Mouse (Mus musculus): ENCODE data around the gene Nrxn2. TPM values are rescaled to one million over a fixed set of nuclear protein-coding genes. Genes with fewer than 3 reads are reported as not detected.

The Nrxn2 gene
- polyA plus RNA-seq, 1 experiment from 2014 or later, result 0.77 TPM

DNA sequence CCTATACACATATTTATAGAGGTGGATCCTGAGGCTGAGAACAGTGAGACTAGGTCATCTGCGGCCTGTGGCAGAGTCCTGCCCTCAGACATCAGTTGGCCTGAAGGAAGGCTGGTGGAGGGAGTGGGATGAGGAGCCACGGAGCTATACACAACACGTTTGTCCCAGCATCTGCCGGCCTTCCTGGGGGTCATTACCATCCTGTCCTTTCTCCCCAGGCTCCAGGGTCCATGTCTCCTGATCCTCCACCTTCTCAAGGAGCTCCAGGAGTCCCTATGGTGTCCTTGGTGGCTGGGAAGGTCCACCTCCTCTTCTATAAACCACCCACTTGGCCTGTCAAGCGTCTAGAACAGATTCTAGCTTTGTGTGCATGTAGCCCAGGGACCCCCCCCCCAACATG, 129.3 kb downstream of the Nrxn2 start:
- Histone ChIP-seq H3K36me3 (ENCODE audit: control insufficient read depth, insufficient read depth) (no peaks in the 10 kb centered on the region), H3K4me3 (ENCODE audit: low read length) (no peak overlapping the region), H3K27ac (ENCODE audit: low read length) (no peak overlapping the region), H3K27me3 (ENCODE audit: control insufficient read depth, insufficient read depth, low read length) (no peaks in the 10 kb centered on the region), H3K4me1 (ENCODE audit: control insufficient read depth, insufficient read depth, low read length) (no peaks in the 10 kb centered on the region), H3K9ac (ENCODE audit: low read length) (no peak overlapping the region), H3K4me2 (ENCODE audit: low read depth, low read length) (no peak overlapping the region), H3K9me3 (replicated peaks; ENCODE audit: control insufficient read depth, low read length) (no peaks in the 10 kb centered on the region)
- WGBS, result 67% methylated on average over 5 of the region's 5 CpGs
- ATAC-seq (replicated peaks; ENCODE audit: extremely low read depth, insufficient read depth, low FRiP score), result no peak

DNA sequence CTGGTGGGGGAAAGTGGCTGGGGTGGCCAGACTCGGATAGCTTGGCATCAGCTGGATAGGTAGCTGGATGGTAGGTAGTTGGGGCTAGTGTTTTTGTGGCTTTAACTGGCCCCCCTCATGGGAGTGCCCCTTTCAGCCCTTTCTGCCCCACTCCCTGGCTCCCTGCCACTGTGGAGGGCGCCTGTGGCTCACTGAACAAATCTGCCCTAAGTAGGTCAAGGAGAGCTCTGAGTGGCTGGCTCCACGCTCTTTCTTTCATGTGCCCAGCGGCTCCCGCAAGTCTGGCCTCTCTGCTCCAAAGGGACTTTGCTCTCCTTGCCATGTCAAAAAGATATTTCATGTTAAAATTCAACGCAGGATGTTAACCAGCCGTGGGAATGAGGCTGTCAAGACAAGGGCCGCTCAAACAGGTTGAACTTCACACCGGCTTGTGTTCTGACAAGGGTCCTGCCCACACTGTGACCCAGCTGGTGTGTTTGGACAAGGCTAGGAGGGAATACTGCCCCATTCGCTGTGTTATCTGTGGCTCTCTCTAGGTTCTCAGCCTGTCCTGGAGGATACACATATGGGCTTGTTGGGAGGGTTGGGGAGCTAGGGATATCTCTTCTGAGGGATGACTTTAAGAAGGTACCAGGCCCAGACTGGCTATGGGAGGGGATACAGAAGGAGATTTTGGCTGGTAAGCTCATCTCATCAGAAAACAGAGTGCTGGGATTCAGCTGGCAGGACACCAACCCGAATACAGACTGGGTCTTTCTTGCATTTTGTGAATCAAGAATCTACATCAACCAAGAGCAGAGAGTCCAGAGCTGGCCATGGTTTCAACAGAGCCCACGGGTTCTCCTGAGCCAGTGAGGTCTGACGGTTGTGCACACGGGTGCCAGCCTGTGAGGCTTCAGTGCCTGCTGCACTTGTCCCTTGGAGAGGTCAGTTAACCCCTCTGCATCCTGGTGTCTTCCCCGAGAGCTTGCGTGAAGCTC, 130.2 kb downstream of the Nrxn2 start:
- H3K4me3 ChIP-seq (ENCODE audit: low read length), result no peak overlapping the region
- 55% methylated on average over 16 of the region's 16 CpGs for WGBS
- H3K4me1 ChIP-seq (ENCODE audit: control insufficient read depth, insufficient read depth, low read length), result no peaks in the 10 kb centered on the region
- no peaks in the 10 kb centered on the region for H3K9me3 ChIP-seq (replicated peaks; ENCODE audit: control insufficient read depth, low read length)
- no peak overlapping the region for H3K4me2 ChIP-seq (ENCODE audit: low read depth, low read length)
- no peak overlapping the region for H3K27ac ChIP-seq (ENCODE audit: low read length)
- H3K27me3 ChIP-seq (ENCODE audit: control insufficient read depth, insufficient read depth, low read length), result no peaks in the 10 kb centered on the region
- H3K36me3 ChIP-seq (ENCODE audit: control insufficient read depth, insufficient read depth), result no peaks in the 10 kb centered on the region
- no peak for ATAC-seq (replicated peaks; ENCODE audit: extremely low read depth, insufficient read depth, low FRiP score)
- H3K9ac ChIP-seq (ENCODE audit: low read length), result no peak overlapping the region

DNA sequence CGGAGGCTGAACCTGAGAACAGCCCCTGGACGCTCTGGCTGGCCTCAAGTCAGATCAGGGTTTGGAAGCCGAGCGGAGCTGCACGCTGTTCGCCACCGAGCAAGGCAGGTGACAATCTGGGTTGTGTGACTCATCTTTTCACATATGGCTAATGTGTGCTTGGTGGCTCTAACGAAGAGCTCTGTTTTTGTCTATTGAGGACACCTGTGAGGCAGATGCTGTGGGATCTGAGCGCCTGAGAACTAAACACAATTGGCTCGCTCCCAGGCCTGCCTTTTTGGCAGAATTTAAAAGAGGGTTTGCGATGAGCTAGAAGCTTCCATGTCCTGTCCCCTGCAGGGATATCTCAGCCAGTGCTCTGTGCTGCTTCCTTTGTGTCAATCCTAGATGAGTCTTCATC, 131.0 kb downstream of the Nrxn2 start:
- no peak overlapping the region for H3K4me3 ChIP-seq (ENCODE audit: low read length)
- H3K27ac ChIP-seq (ENCODE audit: low read length), result no peak overlapping the region
- no peaks in the 10 kb centered on the region for H3K27me3 ChIP-seq (ENCODE audit: control insufficient read depth, insufficient read depth, low read length)
- 79% methylated on average over 11 of the region's 11 CpGs for WGBS
- no peak overlapping the region for H3K9ac ChIP-seq (ENCODE audit: low read length)
- H3K36me3 ChIP-seq (ENCODE audit: control insufficient read depth, insufficient read depth), result no peaks in the 10 kb centered on the region
- ATAC-seq (replicated peaks; ENCODE audit: extremely low read depth, insufficient read depth, low FRiP score), result no peak
- H3K4me1 ChIP-seq (ENCODE audit: control insufficient read depth, insufficient read depth, low read length), result no peaks in the 10 kb centered on the region
- H3K4me2 ChIP-seq (ENCODE audit: low read depth, low read length), result no peak overlapping the region
- no peaks in the 10 kb centered on the region for H3K9me3 ChIP-seq (replicated peaks; ENCODE audit: control insufficient read depth, low read length)

DNA sequence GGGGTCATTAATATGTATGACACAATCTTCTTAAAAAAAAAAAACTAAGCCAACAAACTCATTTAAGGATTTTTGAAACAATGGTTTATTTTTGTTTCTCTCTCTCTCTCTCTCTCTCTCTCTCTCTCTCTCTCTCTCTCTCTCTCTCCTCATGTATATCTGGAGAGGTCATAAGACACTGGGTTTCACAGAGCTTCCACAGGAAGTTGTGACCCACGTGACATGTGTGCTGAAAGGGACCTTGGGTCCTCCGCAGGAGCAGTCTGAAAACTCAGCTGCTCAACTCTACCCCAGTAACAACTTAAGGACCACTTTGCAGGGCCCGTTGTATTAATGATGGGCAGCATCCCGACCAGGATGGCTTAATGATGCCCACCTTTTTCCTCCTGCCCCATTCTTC, 132.7 kb downstream of the Nrxn2 start:
- Histone ChIP-seq H3K9ac (ENCODE audit: low read length) (no peak overlapping the region), H3K9me3 (replicated peaks; ENCODE audit: control insufficient read depth, low read length) (no peaks in the 10 kb centered on the region), H3K27me3 (ENCODE audit: control insufficient read depth, insufficient read depth, low read length) (no peaks in the 10 kb centered on the region), H3K4me1 (ENCODE audit: control insufficient read depth, insufficient read depth, low read length) (no peaks in the 10 kb centered on the region), H3K4me2 (ENCODE audit: low read depth, low read length) (no peak overlapping the region), H3K27ac (ENCODE audit: low read length) (no peak overlapping the region), H3K36me3 (ENCODE audit: control insufficient read depth, insufficient read depth) (no peaks in the 10 kb centered on the region), H3K4me3 (ENCODE audit: low read length) (no peak overlapping the region)
- no peak for ATAC-seq (replicated peaks; ENCODE audit: extremely low read depth, insufficient read depth, low FRiP score)
- 58% methylated on average over 4 of the region's 4 CpGs for WGBS

DNA sequence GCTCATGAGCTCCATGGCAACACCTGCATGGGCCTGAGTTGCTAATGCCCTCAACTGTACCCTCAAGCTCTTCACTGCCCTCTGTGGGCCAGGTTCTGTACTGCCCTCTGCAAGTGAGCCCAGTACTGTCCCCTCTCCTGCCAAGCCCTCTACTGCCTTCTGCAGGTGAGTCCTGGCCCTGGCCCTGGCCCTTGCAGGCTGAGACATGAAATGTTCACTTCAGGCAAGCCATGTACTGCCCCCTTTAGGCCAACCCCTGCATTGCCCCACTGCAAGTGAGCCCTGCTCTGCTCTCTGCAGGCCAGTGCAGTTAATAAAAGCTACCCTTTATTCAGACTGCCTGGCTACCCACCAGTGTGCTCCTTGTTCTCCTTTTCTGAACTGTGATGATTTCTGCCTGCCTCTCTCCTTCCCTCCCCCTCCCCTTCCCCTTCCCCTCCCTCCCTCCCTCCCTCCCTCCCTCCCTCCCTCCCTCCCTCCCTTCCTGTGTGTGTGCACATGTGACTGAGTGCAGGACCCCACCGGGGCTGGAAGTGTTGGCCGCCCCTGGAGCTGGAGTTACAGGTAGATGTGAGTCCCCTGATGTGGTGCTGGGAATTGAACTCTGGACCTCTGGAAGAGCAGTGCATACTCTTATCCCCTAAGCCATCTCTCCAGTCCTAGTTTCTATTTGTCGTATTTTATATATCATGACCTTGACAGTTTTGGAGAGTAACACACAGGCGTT, 133.9 kb downstream of the Nrxn2 start:
- no peak for ATAC-seq (replicated peaks; ENCODE audit: extremely low read depth, insufficient read depth, low FRiP score)
- H3K4me3 ChIP-seq (ENCODE audit: low read length), result no peak overlapping the region
- WGBS, result 66% methylated on average over 4 of the region's 4 CpGs

DNA sequence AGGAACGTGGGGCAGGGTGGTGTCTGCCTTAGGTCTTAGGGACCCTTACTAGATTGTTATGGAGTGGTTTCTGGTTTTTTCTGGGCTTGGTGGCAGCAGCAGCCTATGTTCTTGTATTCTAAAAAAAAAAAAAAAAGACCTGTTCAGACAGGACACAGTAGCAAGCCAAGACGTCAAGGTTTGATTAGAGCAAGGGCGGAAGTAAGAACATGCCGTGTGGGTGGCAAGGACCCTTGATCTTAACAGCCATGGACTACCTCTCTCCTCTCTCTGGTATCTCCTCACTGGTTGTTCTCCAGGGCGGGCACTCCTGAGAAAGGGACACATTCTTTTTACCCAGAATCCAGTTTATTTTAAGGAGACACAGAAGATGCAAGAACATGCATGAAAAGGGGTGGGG, 134.6 kb downstream of the Nrxn2 start:
- no peaks in the 10 kb centered on the region for H3K9me3 ChIP-seq (replicated peaks; ENCODE audit: control insufficient read depth, low read length)
- H3K4me3 ChIP-seq (ENCODE audit: low read length), result no peak overlapping the region
- H3K4me1 ChIP-seq (ENCODE audit: control insufficient read depth, insufficient read depth, low read length), result no peaks in the 10 kb centered on the region
- no peaks in the 10 kb centered on the region for H3K36me3 ChIP-seq (ENCODE audit: control insufficient read depth, insufficient read depth)
- 61% methylated on average over 5 of the region's 5 CpGs for WGBS
- ATAC-seq (replicated peaks; ENCODE audit: extremely low read depth, insufficient read depth, low FRiP score), result no peak
- H3K27ac ChIP-seq (ENCODE audit: low read length), result 0 out of 2 replicates have a peak overlapping the region, but pooled peaks have one; percentile 37
- no peak overlapping the region for H3K9ac ChIP-seq (ENCODE audit: low read length)
- H3K4me2 ChIP-seq (ENCODE audit: low read depth, low read length), result no peak overlapping the region
- H3K27me3 ChIP-seq (ENCODE audit: control insufficient read depth, insufficient read depth, low read length), result no peaks in the 10 kb centered on the region

More for the DNA sequence above, 133.9 kb downstream of the Nrxn2 start:
- no peaks in the 10 kb centered on the region for H3K36me3 ChIP-seq (ENCODE audit: control insufficient read depth, insufficient read depth)
- no peak overlapping the region for H3K27ac ChIP-seq (ENCODE audit: low read length)
- H3K27me3 ChIP-seq (ENCODE audit: control insufficient read depth, insufficient read depth, low read length), result no peaks in the 10 kb centered on the region
- no peaks in the 10 kb centered on the region for H3K9me3 ChIP-seq (replicated peaks; ENCODE audit: control insufficient read depth, low read length)
- no peaks in the 10 kb centered on the region for H3K4me1 ChIP-seq (ENCODE audit: control insufficient read depth, insufficient read depth, low read length)
- H3K4me2 ChIP-seq (ENCODE audit: low read depth, low read length), result no peak overlapping the region
- no peak overlapping the region for H3K9ac ChIP-seq (ENCODE audit: low read length)

DNA sequence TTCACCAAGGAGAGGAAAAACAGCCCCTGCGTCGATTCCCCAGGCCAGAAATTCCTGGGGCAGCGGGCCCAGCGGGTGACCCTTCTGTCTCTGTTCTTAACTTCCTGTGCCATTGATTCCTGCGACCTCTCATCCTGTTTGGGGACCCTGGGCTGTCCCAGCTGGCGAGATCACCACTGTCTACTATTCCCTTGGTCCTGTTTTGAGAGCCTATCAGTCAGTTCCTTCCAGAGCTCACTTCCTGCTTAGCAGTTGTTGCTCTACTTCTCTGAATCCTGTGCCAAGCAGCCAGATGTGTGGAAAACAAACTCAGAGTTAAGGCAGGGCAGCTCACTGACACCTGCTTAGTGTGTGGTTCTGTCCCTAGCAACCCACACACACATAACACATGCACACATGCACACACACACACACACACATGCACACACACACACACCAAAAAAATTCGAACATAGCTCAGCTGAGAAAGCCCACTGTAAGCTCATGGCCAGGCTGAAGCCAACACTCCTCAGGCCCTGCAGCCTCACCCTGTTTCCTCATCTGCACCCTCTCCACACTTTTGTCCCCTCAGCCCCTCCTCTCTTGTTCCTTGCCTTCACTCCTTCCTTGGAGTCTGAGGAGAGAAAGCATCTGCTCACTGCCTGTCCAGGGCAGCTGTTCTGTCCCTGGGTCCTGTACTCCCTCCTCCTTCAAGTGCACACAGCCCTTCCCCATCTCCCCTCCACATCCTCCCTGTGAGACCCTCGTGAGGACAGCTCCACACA, 135.5 kb downstream of the Nrxn2 start:
- Histone ChIP-seq H3K27me3 (ENCODE audit: control insufficient read depth, insufficient read depth, low read length) (no peaks in the 10 kb centered on the region), H3K27ac (ENCODE audit: low read length) (peak overlapping the region; percentile 40; the same call in 1 of the 2 replicates), H3K9ac (ENCODE audit: low read length) (no peak overlapping the region), H3K36me3 (ENCODE audit: control insufficient read depth, insufficient read depth) (no peaks in the 10 kb centered on the region), H3K4me3 (ENCODE audit: low read length) (no peak overlapping the region), H3K4me1 (ENCODE audit: control insufficient read depth, insufficient read depth, low read length) (no peaks in the 10 kb centered on the region), H3K4me2 (ENCODE audit: low read depth, low read length) (no peak overlapping the region), H3K9me3 (replicated peaks; ENCODE audit: control insufficient read depth, low read length) (no peaks in the 10 kb centered on the region)
- ATAC-seq (replicated peaks; ENCODE audit: extremely low read depth, insufficient read depth, low FRiP score), result peak; percentile 86
- 22% methylated on average over 8 of the region's 8 CpGs for WGBS

DNA sequence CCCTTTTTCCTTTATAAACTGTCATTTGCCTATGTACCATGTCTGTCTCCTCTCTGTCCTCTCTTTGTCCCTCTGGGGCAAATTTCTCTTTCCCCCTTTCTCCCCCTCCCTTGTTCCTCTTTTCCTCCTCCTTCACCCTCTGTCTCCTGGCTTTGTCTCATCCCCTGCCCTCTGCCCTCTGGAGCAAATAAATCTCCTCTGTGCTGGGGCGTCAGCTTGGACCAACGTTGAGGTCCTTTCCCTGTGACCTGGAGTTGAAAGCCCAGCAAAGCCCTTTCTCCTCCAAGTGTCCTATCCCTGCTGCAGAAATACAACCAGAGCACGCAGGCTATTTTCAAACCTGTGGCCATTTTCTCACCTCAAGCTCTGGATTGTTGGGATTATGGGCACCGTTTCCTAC, 141.0 kb downstream of the Nrxn2 start:
- Histone ChIP-seq H3K9me3 (replicated peaks; ENCODE audit: control insufficient read depth, low read length) (no peaks in the 10 kb centered on the region), H3K4me3 (ENCODE audit: low read length) (no peak overlapping the region), H3K27me3 (ENCODE audit: control insufficient read depth, insufficient read depth, low read length) (no peaks in the 10 kb centered on the region), H3K4me1 (ENCODE audit: control insufficient read depth, insufficient read depth, low read length) (no peaks in the 10 kb centered on the region), H3K36me3 (ENCODE audit: control insufficient read depth, insufficient read depth) (no peaks in the 10 kb centered on the region), H3K9ac (ENCODE audit: low read length) (no peak overlapping the region), H3K27ac (ENCODE audit: low read length) (no peak overlapping the region), H3K4me2 (ENCODE audit: low read depth, low read length) (no peak overlapping the region)
- ATAC-seq (replicated peaks; ENCODE audit: extremely low read depth, insufficient read depth, low FRiP score), result no peak
- 64% methylated on average over 4 of the region's 4 CpGs for WGBS

Data from heart, embryonic 16.5 days (tissue).